Mouse (Mus musculus) liver, adult 2 months (tissue): ENCODE results near the gene Qars. TPM values are rescaled to one million over a fixed set of nuclear protein-coding genes. Genes with fewer than 3 reads are reported as not detected.
A peak's percentile ranks its signal among the peaks of the same experiment; 100 is the strongest.

Experiments used
- DNase-seq: peaks from one replicate; pipeline ENCODE4 v3.0.0-alpha.2; 2011; ENCODE audit warnings: low read depth, low spot score; ENCODE audit errors: extremely low read depth
- H3K27ac ChIP-seq: fragments of 200-500 bp; replicated peaks from 2 replicates; pipeline ENCODE4 v1.5.1; 2012; ENCODE audit warnings: low read depth, mild to moderate bottlenecking, control low read depth, inconsistent platforms, low read length; ENCODE audit not compliant: insufficient read depth
- H3K27me3 ChIP-seq: fragments of 200-500 bp; 2 replicates; pipeline ENCODE4 v1.6.1; 2012; ENCODE audit warnings: mild to moderate bottlenecking, moderate library complexity, low read length, inconsistent platforms; ENCODE audit not compliant: control insufficient read depth, insufficient read depth
- H3K36me3 ChIP-seq: fragments of 200-500 bp; 2 replicates; pipeline ENCODE4 v1.6.1; 2012; ENCODE audit warnings: low read length, inconsistent platforms; ENCODE audit not compliant: control insufficient read depth, insufficient read depth
- H3K4me1 ChIP-seq: fragments of 200-500 bp; 2 replicates; pipeline ENCODE4 v1.6.1; 2011; ENCODE audit warnings: low read length; ENCODE audit not compliant: control insufficient read depth, insufficient read depth
- H3K4me3 ChIP-seq: fragments of 200-500 bp; 2 replicates; pipeline ENCODE4 v1.5.1; 2011; ENCODE audit warnings: low read depth, mild to moderate bottlenecking, control low read depth, low read length, moderate library complexity; ENCODE audit not compliant: insufficient read depth
- H3K79me2 ChIP-seq: fragments of 200-500 bp; 2 replicates; pipeline ENCODE4 v1.6.1; 2012; ENCODE audit warnings: inconsistent platforms, mild to moderate bottlenecking, low read length, moderate library complexity; ENCODE audit not compliant: control insufficient read depth, insufficient read depth
- H3K9ac ChIP-seq: fragments of 200-500 bp; 2 replicates; pipeline ENCODE4 v1.6.1; 2012; ENCODE audit warnings: low read depth, mild to moderate bottlenecking, control low read depth, inconsistent platforms, low read length
- CTCF ChIP-seq: fragments of 200-500 bp; IDR thresholded peaks from 2 replicates; pipeline ENCODE4 v1.5.1; 2011; ENCODE audit warnings: low read depth, low read length, control low read depth
- POLR2A ChIP-seq: fragments of 200-500 bp; IDR thresholded peaks from 2 replicates; pipeline ENCODE4 v1.6.1; 2011; ENCODE audit warnings: low read length, control low read depth; ENCODE audit not compliant: insufficient read depth; ENCODE audit errors: extremely low read depth
- whole genome bisulfite sequencing: fragments of 180-500 bp; shearing (Covaris S2); methylation state at CpG from one replicate; pipeline ENCODE4 v1.1.7; 2018; 5-methylcytosine and 5-hydroxymethylcytosine counted together
- polyA plus RNA-seq: library from polyadenylated mRNA; depleted of rRNA; stranded (reverse); fragments of >200 nt; gene quantifications from 2 replicates; pipeline ENCODE4 v1.2.3, GENCODE M21; 2012
- total RNA-seq: library from RNA; depleted of rRNA; stranded (reverse); fragments of >200 nt; gene quantifications from 2 replicates; pipeline ENCODE4 v1.2.3, GENCODE M21; 2014

The Qars gene
- total and polyA plus RNA-seq, 2 experiments = 69.6 to 99.4 TPM

DNA sequence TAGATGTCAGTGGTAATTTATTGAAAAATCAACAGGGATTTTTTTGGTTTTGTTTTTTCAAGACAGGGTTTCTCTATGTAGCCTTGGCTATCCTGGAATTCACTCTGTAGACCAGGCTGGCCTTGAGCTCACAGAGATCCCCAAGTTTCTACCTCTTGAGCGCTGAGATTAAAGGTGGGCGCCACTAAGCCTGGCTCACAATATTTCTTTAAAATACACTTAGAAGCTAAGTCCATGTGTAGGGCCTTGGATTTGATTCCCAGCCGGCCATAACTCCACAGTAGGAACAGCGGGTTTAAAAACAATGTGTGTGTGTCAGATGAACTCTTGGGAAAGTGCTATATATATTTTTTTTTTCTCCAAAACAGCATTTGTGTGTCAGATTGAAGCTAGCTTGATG lies 15.8 kb downstream of the Qars start:
- no peak for DNase-seq
- Histone ChIP-seq H3K36me3 (peaks cover 9% of the 10 kb centered on the region), H3K27me3 (no peaks in the 10 kb centered on the region), H3K79me2 (peaks cover 29% of the 10 kb centered on the region; the same call in 1 of the 2 replicates), H3K27ac (no peak overlapping the region), H3K9ac (no peak overlapping the region), H3K4me3 (no peak overlapping the region), H3K4me1 (peaks cover 7% of the 10 kb centered on the region; the same call in 1 of the 2 replicates)
- 99% methylated on average over 4 of the region's 4 CpGs for WGBS
- TF ChIP-seq CTCF (no peak), POLR2A (no peak)

DNA sequence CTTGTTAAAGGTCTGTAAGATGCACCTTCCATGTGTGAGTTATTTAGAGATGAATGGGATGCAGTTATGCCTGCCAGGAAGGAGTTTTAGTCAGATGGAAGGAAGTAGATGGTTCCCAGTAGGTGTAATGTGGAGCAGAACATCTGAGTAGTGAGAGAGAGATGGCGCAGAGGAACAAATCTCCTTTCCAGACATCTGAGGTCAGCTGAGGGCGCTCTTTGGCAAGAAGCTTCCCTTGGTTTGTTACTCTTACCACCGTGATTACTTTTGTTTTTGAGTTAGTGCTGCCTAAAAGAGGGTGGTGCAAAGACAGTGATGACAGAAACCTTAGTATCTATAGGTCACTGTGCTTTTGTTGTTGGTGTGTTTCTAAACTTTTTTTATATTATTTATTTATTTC lies 17.9 kb downstream of the Qars start:
- Histone ChIP-seq H3K9ac (no peak overlapping the region), H3K36me3 (peaks cover 26% of the 10 kb centered on the region), H3K79me2 (peaks cover 22% of the 10 kb centered on the region; the same call in 1 of the 2 replicates), H3K27me3 (no peaks in the 10 kb centered on the region), H3K4me1 (peaks cover 4% of the 10 kb centered on the region; the same call in 1 of the 2 replicates), H3K27ac (no peak overlapping the region), H3K4me3 (no peak overlapping the region)
- WGBS = 45% methylated on average over 3 of the region's 3 CpGs
- no peak for DNase-seq
- TF ChIP-seq POLR2A (no peak), CTCF (no peak)

DNA sequence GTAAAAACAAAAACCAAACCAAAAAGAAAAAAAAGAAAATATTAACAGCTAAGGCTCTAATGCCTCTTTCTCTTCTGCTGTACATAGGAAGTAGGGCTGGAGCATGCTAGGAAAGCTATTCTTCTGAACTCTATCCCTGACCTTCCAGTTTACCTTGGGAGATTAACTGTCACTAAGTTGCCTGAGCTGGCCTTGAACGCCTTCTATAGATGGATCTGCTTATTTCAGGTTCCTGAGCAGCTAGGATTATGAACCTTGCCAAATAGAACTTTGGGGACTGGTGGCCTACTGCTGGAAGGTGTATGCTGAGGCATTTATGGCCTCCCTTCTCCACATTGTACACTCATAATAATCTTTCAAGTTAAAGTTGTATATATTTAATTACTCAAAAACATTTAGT lies 23.4 kb downstream of the Qars start:
- DNase-seq = no peak
- peaks cover 8% of the 10 kb centered on the region; the same call in 1 of the 2 replicates for H3K79me2 ChIP-seq
- no peaks in the 10 kb centered on the region; the same call in 1 of the 2 replicates for H3K4me1 ChIP-seq
- no peaks in the 10 kb centered on the region for H3K27me3 ChIP-seq
- H3K4me3 ChIP-seq = no peak overlapping the region
- H3K9ac ChIP-seq = no peak overlapping the region
- no peak for TF ChIP-seq POLR2A
- TF ChIP-seq CTCF = no peak
- H3K27ac ChIP-seq = no peak overlapping the region
- H3K36me3 ChIP-seq = peaks cover 52% of the 10 kb centered on the region
- 77% methylated on average over 1 of the region's 1 CpGs for WGBS

DNA sequence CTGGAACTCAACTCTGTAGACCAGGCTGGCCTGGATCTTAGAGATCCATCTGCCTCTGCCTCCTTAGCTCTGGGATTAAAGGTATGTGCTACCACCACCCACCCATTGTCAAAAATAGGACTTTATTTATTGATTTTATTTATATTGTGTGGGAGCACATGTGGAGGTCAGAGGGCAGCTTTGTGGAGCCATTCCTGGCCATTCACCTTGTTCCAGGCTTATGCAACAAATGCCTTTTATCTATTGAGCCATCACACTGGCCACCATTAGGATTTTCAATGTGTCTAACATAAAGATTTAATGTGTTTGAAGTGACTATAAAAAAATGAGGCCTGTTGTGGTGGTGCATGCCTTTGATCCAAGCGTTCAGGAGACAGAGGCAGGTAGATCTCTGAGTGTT lies 24.0 kb downstream of the Qars start:
- no peaks in the 10 kb centered on the region; the same call in 1 of the 2 replicates for H3K4me1 ChIP-seq
- 92% methylated on average over 1 of the region's 1 CpGs for WGBS
- H3K79me2 ChIP-seq = peaks cover 7% of the 10 kb centered on the region; the same call in 1 of the 2 replicates
- H3K27me3 ChIP-seq = no peaks in the 10 kb centered on the region
- H3K9ac ChIP-seq = no peak overlapping the region
- no peak overlapping the region for H3K27ac ChIP-seq
- peaks cover 55% of the 10 kb centered on the region for H3K36me3 ChIP-seq
- no peak overlapping the region for H3K4me3 ChIP-seq
- TF ChIP-seq CTCF (no peak), POLR2A (no peak)
- no peak for DNase-seq

DNA sequence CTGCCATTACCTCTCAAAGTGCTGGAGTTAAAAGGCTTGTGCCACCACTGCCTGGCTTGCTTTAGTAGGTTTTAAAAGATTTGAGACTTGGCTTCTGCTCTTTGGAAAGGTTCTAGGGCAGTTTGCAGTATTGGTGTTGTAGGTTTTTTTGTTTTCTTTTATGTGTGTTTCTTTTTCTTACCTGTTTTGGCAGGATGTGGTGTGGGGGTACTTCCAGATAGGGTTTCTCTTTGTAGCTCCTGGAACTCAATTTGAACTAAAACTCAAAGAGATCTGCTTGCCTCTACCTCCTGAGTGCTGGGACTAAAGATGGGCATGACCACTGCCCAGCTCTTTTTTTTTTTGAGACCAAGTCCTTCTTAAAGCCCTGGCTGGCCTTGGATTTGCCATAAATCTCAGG lies 33.3 kb downstream of the Qars start:
- H3K36me3 ChIP-seq = peaks cover 67% of the 10 kb centered on the region

DNA sequence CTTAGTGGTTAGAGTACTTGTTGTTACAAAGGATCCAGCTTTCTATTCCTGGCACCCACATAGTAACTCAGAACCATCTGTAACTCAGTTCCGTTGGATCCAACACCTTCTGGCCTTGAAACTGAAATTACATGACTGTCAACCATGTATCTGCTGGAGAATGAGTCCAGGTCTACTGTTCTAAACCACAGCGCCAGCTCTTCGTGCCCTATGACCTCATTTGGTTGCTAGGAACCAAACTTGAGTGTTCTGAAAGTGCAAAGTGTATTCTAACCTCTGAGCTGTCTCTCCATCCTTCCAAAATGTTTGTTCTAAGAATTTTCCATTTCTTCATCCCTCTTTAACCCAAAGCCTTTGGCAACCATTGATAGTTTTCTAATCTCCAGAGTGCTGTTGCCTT lies 38.5 kb downstream of the Qars start:
- no peaks in the 10 kb centered on the region for H3K27me3 ChIP-seq
- H3K4me3 ChIP-seq = no peak overlapping the region
- peaks cover 64% of the 10 kb centered on the region for H3K36me3 ChIP-seq
- H3K27ac ChIP-seq = peak overlapping the region; percentile 31
- H3K4me1 ChIP-seq = peaks cover 11% of the 10 kb centered on the region
- TF ChIP-seq POLR2A (no peak), CTCF (no peak)
- 19% methylated on average over 3 of the region's 3 CpGs for WGBS
- DNase-seq = peak; percentile 72
- no peaks in the 10 kb centered on the region; the same call in 1 of the 2 replicates for H3K79me2 ChIP-seq
- H3K9ac ChIP-seq = no peak overlapping the region

More for the DNA sequence above, 33.3 kb downstream of the Qars start:
- no peak for TF ChIP-seq POLR2A
- TF ChIP-seq CTCF = no peak
- H3K4me3 ChIP-seq = no peak overlapping the region
- DNase-seq = no peak
- H3K27me3 ChIP-seq = no peaks in the 10 kb centered on the region
- H3K9ac ChIP-seq = no peak overlapping the region
- peaks cover 5% of the 10 kb centered on the region; the same call in 1 of the 2 replicates for H3K4me1 ChIP-seq
- no peak overlapping the region for H3K27ac ChIP-seq
- H3K79me2 ChIP-seq = no peaks in the 10 kb centered on the region; the same call in 1 of the 2 replicates
